Mouse (Mus musculus): ENCODE measurements around the gene Adgrg3. TPM values are rescaled to one million over a fixed set of nuclear protein-coding genes. Genes with fewer than 3 reads are reported as not detected.
A peak's percentile ranks its signal among the peaks of the same experiment; 100 is the strongest.

The Adgrg3 gene
- polyA plus RNA-seq, 1 experiment from 2014 or later = 3.3 TPM

DNA sequence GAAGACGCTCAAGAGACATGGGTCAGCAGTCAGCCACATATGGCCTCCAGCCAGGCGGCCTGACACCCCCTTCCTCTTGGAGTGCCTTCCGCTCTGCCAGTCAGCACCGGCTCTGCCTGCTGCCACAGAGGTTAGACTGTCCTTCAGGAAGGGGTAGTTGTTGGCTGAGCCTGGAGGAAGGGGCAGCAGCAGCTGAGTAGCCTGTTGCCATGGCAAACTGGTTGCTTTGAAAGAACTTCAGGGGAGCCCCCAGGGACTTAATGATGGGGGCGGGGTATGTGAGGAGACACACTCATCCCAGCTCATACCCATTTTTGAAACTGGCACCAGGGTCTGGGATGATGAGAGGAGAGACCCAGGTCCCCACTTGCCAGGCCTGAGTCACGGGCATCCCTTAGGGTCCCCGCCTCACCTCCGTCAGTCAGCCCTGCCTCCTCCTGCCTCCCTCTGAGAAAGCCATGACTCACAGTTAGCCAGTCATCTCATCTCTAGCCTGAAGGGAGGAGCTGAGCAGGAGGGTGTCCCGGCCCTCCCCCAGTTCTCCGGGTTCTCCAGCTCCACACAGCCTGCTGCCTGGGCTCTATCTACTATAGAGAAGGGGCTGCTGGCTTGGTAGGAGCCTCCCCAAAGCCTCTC, 33.5 kb upstream of the Adgrg3 start:
- WGBS = 29% methylated on average over 10 of the region's 10 CpGs
- Histone ChIP-seq H3K9ac (0 out of 2 replicates have a peak overlapping the region, but pooled peaks have one; percentile 39), H3K36me3 (no peaks in the 10 kb centered on the region), H3K27ac (no peak overlapping the region), H3K9me3 (no peaks in the 10 kb centered on the region), H3K4me3 (no peak overlapping the region), H3K4me2 (replicated peaks) (peak overlapping the region; percentile 23), H3K27me3 (0 out of 2 replicates have a peak, but pooled peaks cover 3% of the 10 kb centered on the region), H3K4me1 (peaks cover 24% of the 10 kb centered on the region)
- peak; percentile 62; the same call in 1 of the 2 replicates for ATAC-seq (ENCODE audit: low FRiP score, low read depth)

DNA sequence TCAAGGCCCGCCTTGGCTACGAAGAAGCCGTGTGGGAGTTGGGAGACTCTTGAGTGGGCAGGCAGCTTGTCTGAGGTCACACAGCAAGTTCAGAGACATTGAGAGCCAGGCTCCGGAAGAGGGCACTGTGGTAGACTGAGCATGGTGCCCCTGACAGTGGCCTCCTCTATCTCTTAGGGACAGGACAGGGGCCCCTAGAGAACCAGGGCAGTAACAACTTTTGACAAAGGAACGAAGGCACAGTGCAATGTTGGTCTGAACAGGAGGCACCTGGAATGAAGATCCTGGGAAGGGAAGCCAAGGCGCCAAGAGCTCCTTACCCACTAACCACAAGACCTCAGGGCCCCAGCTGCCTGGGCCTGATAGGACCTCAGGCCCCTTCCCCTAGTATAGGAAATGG, 32.5 kb upstream of the Adgrg3 start:
- Histone ChIP-seq H3K27me3 (no peaks in the 10 kb centered on the region), H3K9ac (no peak overlapping the region), H3K36me3 (no peaks in the 10 kb centered on the region), H3K4me1 (peaks cover 24% of the 10 kb centered on the region), H3K9me3 (no peaks in the 10 kb centered on the region), H3K4me3 (no peak overlapping the region), H3K4me2 (replicated peaks) (no peak overlapping the region), H3K27ac (no peak overlapping the region)
- 88% methylated on average over 6 of the region's 6 CpGs for WGBS
- no peak for ATAC-seq (ENCODE audit: low FRiP score, low read depth)

DNA sequence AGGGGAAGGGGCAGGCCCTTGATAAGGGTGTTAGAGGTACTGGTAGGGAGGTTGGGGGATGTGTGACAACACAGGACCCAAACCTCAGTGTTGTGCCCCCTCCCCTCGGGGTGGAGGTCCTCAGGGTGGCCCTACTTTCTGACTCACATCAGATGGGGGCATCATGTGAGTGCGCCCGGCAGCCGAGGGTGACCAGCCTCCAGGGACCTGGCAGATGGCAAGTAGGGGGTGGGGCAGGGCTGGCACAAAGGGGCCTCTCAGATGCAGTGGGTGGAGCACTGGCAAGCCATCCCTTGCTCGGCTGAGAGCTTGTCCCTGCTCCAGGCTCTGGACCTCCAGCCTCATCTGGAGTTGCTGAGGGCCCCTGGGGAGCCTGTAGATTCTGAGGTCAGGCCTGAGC, 30.8 kb upstream of the Adgrg3 start:
- WGBS = 58% methylated on average over 5 of the region's 5 CpGs
- Histone ChIP-seq H3K9me3 (no peaks in the 10 kb centered on the region), H3K4me3 (no peak overlapping the region), H3K9ac (0 out of 2 replicates have a peak overlapping the region, but pooled peaks have one; percentile 8), H3K27ac (no peak overlapping the region), H3K27me3 (peaks cover 6% of the 10 kb centered on the region; the same call in 1 of the 2 replicates), H3K4me2 (replicated peaks) (no peak overlapping the region), H3K36me3 (no peaks in the 10 kb centered on the region), H3K4me1 (peaks cover 24% of the 10 kb centered on the region)
- ATAC-seq (ENCODE audit: low FRiP score, low read depth) = no peak

DNA sequence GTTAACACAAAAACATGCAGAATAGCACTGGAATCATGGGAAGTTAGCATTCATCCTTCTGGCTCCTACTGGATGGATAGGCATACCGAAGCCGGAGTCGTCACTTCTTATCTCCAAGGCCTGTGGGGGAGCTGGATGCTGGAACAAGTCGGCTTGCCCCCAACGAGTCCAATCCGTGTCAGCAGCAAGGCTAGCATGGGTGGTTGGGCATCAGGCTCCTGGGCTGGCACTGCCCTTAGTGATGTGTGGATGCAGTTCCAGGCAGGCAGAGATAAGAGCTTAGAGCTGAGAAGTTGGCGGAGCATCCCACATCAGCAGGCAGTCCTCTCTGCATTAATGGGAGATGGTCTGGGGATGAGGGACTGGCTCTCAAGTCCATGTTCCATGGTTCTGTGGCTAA, 29.9 kb upstream of the Adgrg3 start:
- H3K9ac ChIP-seq = no peak overlapping the region
- 80% methylated on average over 7 of the region's 7 CpGs for WGBS

DNA sequence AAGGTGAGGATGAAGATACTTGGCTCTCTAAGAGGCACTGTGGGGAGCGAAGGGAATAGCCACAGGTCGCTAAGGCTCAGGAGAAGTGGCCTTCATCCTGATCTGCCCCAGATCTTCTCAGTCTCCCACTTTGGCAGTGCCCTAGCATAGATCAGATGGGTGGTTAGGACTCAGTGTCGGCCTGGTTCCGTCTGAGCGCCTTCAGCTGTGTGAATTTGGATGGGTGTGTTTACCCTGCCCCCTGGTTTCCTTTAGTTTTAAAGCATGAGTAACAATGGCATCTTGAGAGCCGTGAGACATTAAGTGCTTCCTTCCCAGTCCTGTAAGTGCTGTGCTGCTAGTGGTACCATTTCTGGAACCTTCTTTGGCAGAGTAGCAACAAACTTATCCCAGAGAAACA, 28.9 kb upstream of the Adgrg3 start:
- Histone ChIP-seq H3K36me3 (no peaks in the 10 kb centered on the region), H3K27me3 (peaks cover 6% of the 10 kb centered on the region; the same call in 1 of the 2 replicates), H3K9me3 (no peaks in the 10 kb centered on the region), H3K4me3 (no peak overlapping the region), H3K9ac (no peak overlapping the region), H3K27ac (no peak overlapping the region), H3K4me1 (peaks cover 30% of the 10 kb centered on the region), H3K4me2 (replicated peaks) (no peak overlapping the region)
- 83% methylated on average over 6 of the region's 6 CpGs for WGBS
- ATAC-seq (ENCODE audit: low FRiP score, low read depth) = no peak

More for the DNA sequence above, 29.9 kb upstream of the Adgrg3 start:
- H3K27me3 ChIP-seq = peaks cover 6% of the 10 kb centered on the region; the same call in 1 of the 2 replicates
- H3K4me1 ChIP-seq = peaks cover 32% of the 10 kb centered on the region
- H3K4me3 ChIP-seq = no peak overlapping the region
- no peak overlapping the region for H3K4me2 ChIP-seq (replicated peaks)
- no peak for ATAC-seq (ENCODE audit: low FRiP score, low read depth)
- H3K36me3 ChIP-seq = no peaks in the 10 kb centered on the region
- no peaks in the 10 kb centered on the region for H3K9me3 ChIP-seq
- no peak overlapping the region for H3K27ac ChIP-seq

DNA sequence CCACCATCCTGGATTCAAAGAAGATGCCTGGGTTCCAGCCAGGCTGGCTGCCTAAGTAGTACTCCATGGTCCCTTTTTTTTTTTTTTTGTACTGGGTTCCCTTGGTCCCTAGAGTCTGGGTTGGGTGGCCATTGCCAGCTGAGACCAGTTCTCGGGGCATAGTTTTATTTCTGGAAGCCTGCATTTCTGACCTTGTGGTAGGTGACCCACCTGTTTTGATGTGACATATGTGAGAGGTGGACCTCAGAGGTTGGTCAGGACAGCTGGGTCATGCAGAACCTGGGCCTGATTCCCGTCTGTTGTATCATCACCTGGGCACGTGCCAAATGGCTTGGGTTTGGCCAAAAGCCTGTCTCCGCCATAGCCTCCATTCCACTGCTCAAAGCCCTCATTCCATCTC, 27.8 kb upstream of the Adgrg3 start:
- no peak for ATAC-seq (ENCODE audit: low FRiP score, low read depth)
- Histone ChIP-seq H3K9me3 (no peaks in the 10 kb centered on the region), H3K36me3 (no peaks in the 10 kb centered on the region), H3K4me3 (no peak overlapping the region), H3K4me1 (peaks cover 32% of the 10 kb centered on the region), H3K4me2 (replicated peaks) (no peak overlapping the region), H3K27ac (no peak overlapping the region), H3K27me3 (peaks cover 6% of the 10 kb centered on the region; the same call in 1 of the 2 replicates), H3K9ac (no peak overlapping the region)
- WGBS = 80% methylated on average over 4 of the region's 4 CpGs

DNA sequence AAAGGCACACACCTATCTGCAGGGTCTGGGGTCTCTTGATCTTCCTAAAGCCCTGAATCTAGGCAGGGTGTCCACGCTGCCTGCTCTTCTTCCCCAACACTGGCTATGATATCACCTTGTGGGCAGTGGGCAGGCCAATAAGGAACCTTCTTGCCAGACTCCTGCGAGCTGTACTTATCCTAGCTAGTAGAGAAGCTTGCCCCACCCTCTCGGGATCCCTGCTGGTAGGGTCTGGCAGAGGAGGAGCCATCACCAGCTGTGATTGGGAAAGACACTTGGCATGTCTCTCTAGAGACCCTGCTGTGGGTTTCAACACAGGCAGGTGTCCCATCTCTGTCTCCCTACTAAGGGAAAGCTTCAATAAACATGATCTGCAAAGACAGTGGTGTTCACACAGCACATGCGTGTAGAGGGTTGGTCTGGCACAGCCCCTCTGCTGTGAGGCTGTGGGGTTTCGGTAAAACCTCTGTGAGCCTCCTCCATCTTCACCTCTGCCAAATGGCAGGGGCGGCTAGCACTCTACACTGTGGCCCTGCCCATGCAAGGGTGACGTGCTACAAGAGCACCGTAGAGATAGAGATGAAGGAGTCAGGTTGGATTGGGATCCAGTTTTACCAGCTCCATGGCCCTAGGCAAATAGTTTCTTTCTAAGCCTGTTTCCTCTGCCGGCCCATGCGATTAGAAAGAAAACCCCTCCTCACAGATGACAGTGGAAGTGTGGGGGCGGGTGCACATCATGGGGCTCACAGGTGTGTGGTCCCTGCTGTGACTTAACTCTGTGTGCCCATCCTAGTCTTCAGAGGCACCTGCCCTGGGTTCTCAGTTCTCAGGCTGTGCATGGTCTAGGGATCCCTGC, 26.7 kb upstream of the Adgrg3 start:
- no peaks in the 10 kb centered on the region for H3K9me3 ChIP-seq
- H3K4me2 ChIP-seq (replicated peaks) = no peak overlapping the region
- whole genome bisulfite sequencing = 54% methylated on average over 11 of the region's 11 CpGs
- H3K36me3 ChIP-seq = no peaks in the 10 kb centered on the region
- no peak overlapping the region for H3K27ac ChIP-seq
- H3K4me1 ChIP-seq = peaks cover 41% of the 10 kb centered on the region
- peaks cover 6% of the 10 kb centered on the region; the same call in 1 of the 2 replicates for H3K27me3 ChIP-seq
- no peak; the same call in 1 of the 2 replicates for ATAC-seq (ENCODE audit: low FRiP score, low read depth)
- no peak overlapping the region for H3K9ac ChIP-seq
- H3K4me3 ChIP-seq = no peak overlapping the region

DNA sequence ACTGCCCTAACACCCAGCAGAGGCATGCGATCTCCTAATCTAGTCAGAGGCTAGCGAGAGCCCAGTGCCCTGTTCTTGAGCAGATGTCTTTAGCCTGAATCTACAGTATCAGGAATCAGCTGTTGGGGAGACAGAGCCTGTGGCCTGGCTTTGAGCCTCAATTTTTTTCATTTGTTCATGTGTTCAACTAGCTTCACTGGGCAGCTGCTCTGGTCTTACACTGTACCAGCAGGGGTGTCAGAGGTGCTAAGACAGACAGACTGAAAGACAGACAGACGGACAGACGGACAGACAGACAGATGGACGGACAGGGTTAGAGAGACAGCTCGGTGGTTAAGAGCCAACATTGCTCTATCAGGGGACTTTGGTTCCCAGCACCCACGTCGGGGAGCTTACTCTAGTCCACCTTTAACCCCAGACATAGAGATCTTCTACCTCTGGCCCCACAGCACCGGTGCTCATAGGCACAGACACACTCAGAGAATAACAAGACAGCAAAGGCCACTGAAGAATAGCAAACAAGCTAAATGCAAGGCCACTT, 26.0 kb upstream of the Adgrg3 start:
- H3K4me2 ChIP-seq (replicated peaks) = no peak overlapping the region
- no peaks in the 10 kb centered on the region for H3K36me3 ChIP-seq
- H3K9ac ChIP-seq = no peak overlapping the region
- H3K27ac ChIP-seq = no peak overlapping the region
- no peaks in the 10 kb centered on the region for H3K9me3 ChIP-seq
- no peak overlapping the region for H3K4me3 ChIP-seq
- peaks cover 44% of the 10 kb centered on the region for H3K4me1 ChIP-seq
- peaks cover 6% of the 10 kb centered on the region; the same call in 1 of the 2 replicates for H3K27me3 ChIP-seq
- ATAC-seq (ENCODE audit: low FRiP score, low read depth) = no peak
- 79% methylated on average over 9 of the region's 9 CpGs for WGBS

DNA sequence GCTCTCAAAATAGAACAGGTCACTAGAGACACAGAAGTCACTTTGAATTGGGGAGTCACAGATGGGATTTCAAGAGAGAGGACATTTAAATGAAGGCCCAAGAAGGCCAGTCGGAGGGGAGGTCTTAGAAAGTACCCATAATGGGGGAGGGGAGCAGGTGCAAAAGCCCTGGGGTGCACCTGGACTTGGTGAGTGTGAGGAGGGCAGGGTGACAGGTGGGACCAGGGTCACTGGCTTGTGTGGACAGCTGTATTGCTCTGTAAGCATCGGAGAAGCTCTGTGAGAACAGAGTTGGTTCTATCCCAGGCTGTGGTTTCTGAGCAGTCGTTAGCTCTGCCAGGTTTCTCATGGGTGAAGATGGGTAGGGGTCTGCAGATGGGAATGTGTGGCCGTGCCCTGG, 25.5 kb upstream of the Adgrg3 start:
- WGBS = 74% methylated on average over 4 of the region's 4 CpGs
- Histone ChIP-seq H3K27ac (no peak overlapping the region), H3K9ac (no peak overlapping the region), H3K27me3 (peaks cover 6% of the 10 kb centered on the region; the same call in 1 of the 2 replicates), H3K9me3 (no peaks in the 10 kb centered on the region), H3K4me2 (replicated peaks) (no peak overlapping the region), H3K36me3 (no peaks in the 10 kb centered on the region), H3K4me3 (no peak overlapping the region), H3K4me1 (peaks cover 43% of the 10 kb centered on the region)
- ATAC-seq (ENCODE audit: low FRiP score, low read depth) = no peak

DNA sequence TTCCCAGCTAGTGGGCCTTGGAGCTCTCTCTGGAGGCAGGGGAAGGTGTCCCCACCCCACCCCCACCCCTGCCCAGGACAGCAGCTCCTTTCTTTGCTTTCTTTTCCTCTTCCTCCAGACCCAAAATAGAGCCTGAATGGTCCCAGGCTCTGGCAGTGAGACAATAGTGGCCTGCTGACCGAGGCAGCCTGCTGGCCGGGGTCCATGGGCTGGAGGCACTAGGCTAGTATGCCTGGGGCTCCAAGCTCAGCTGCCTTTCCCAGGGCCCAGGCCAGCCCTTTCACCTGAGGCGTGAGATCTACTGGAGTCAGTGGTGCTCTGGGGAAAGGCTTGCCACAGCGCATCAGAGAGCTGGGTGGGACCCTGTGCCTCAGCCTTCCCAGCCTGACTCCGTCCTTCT, 25.0 kb upstream of the Adgrg3 start:
- Histone ChIP-seq H3K4me2 (replicated peaks) (no peak overlapping the region), H3K4me1 (peaks cover 48% of the 10 kb centered on the region), H3K4me3 (no peak overlapping the region), H3K36me3 (no peaks in the 10 kb centered on the region), H3K27me3 (peaks cover 6% of the 10 kb centered on the region; the same call in 1 of the 2 replicates), H3K9ac (no peak overlapping the region), H3K9me3 (no peaks in the 10 kb centered on the region), H3K27ac (no peak overlapping the region; the same call in 1 of the 2 replicates)
- 70% methylated on average over 5 of the region's 5 CpGs for WGBS
- ATAC-seq (ENCODE audit: low FRiP score, low read depth) = no peak

DNA sequence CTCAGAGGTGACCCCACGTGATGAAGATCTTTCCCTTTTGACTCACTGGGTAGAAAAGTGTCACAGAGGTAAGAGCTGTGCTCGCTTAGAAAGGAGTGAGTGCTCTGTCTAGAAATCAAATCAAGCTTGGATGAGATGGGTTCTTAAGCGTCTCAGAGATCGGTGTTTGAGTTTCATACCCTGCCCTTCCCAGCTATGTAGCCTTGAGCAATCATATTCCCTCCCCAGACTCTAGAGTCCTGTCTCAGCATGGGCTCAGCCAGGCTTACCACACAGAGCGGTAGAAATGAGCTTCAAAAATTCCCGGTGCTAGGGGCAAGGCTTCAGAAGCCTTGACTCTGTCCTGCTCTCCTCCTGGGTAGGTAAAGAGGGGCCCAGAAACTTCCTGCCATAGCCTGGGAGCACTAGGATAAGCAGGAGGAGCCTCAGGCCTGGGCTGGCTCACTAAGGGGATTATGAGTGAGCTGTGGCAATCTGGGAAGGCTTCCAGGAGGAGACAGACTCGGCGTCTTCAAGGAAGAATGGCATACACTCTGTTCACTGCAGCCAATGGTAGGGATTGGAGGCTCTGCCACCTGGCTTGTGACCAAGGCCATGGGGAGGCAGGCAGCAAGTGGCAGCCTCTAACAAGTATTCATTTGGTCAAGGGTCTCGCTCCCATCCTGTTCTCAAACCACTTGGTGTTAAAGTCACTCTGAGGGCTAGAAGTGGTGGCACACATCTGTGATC, 24.3 kb upstream of the Adgrg3 start:
- H3K4me1 ChIP-seq = peaks cover 54% of the 10 kb centered on the region

More for the DNA sequence above, 24.3 kb upstream of the Adgrg3 start:
- Histone ChIP-seq H3K4me3 (no peak overlapping the region), H3K36me3 (no peaks in the 10 kb centered on the region), H3K9me3 (no peaks in the 10 kb centered on the region), H3K27me3 (peaks cover 6% of the 10 kb centered on the region; the same call in 1 of the 2 replicates), H3K27ac (no peak overlapping the region; the same call in 1 of the 2 replicates), H3K4me2 (replicated peaks) (no peak overlapping the region), H3K9ac (no peak overlapping the region)
- no peak for ATAC-seq (ENCODE audit: low FRiP score, low read depth)
- 67% methylated on average over 9 of the region's 9 CpGs for WGBS
